Mouse (Mus musculus): ENCODE results near the gene Magi1. TPM values are rescaled to one million over a fixed set of nuclear protein-coding genes. Genes with fewer than 3 reads are reported as not detected.

Gene Magi1
- total and polyA plus RNA-seq, 3 experiments: not detected

- in situ Hi-C loops (cut with MboI; ENCODE audit: low pct_ligation_motif_present, low pct_unique_long_range_greater_than_20kb, low sequenced_read_pairs) (no loop called here), dilution Hi-C loops (cut with MboI; ENCODE audit: extremely low pct_ligation_motif_present, extremely low pct_unique_long_range_greater_than_20kb, low sequenced_read_pairs) (no loop called here)
- Histone ChIP-seq H3K9ac (ENCODE audit: insufficient read depth, low read depth) (no peak overlapping the region), H3K4me2 (ENCODE audit: insufficient read depth, low read depth, poor library complexity, severe bottlenecking) (no peak overlapping the region), H3K36me3 (replicated peaks in 1 of 2; ENCODE audit: control insufficient read depth in 1 of 2, insufficient read depth in 1 of 2, low read length in 1 of 2) (no peaks in the 10 kb centered on the region), H3K27ac (ENCODE audit: insufficient read depth, low read depth) (no peak overlapping the region), H3K9me3 (replicated peaks; ENCODE audit: low read length) (peaks cover 71% of the 10 kb centered on the region), H3K4me1 (ENCODE audit: control insufficient read depth in 1 of 2, insufficient read depth in 2 of 2) (no peaks in the 10 kb centered on the region), H3K79me2 (replicated peaks; ENCODE audit: control insufficient read depth, extremely low read depth, insufficient read depth, poor library complexity, severe bottlenecking) (no peaks in the 10 kb centered on the region), H3K4me3 (replicated peaks in 1 of 3; ENCODE audit: low read depth in 2 of 3, low read length in 2 of 3, poor library complexity in 1 of 3) (no peak overlapping the region), H3K27me3 (replicated peaks) (no peaks in the 10 kb centered on the region)
- TF ChIP-seq CTCF (conservative IDR thresholded peaks at IDR 0.05 in 1 of 2, IDR thresholded peaks at IDR 0.05 in 1 of 2; ENCODE audit: low read depth in 2 of 2, low read length in 2 of 2): no peak
- TF ChIP-seq MAX (IDR thresholded peaks at IDR 0.05; ENCODE audit: low read length): no peak
- no peak for TF ChIP-seq USF2 (conservative IDR thresholded peaks at IDR 0.05; ENCODE audit: low read depth, low read length)
- TF ChIP-seq POLR2A (IDR thresholded peaks at IDR 0.05; ENCODE audit: low read depth, low read length): no peak
- TF ChIP-seq RAD21 (IDR thresholded peaks at IDR 0.05; ENCODE audit: low read depth, low read length): no peak
- TF ChIP-seq CHD2 (IDR thresholded peaks at IDR 0.05; ENCODE audit: low read length): no peak
- TF ChIP-seq MXI1 (IDR thresholded peaks at IDR 0.05; ENCODE audit: low read depth, low read length): no peak
- no peak for TF ChIP-seq MAZ (IDR thresholded peaks at IDR 0.05; ENCODE audit: low read depth, low read length)
- no peak for TF ChIP-seq RCOR1 (conservative IDR thresholded peaks at IDR 0.05; ENCODE audit: low read depth, low read length)
- no peak for TF ChIP-seq MYC (IDR thresholded peaks at IDR 0.05; ENCODE audit: low read depth, low read length)
- no peak for TF ChIP-seq CHD1 (IDR thresholded peaks at IDR 0.05; ENCODE audit: low read depth, low read length)
- TF ChIP-seq NRF1 (IDR thresholded peaks at IDR 0.05; ENCODE audit: low read depth, low read length): no peak
- TF ChIP-seq EP300 (IDR thresholded peaks at IDR 0.05; ENCODE audit: low read length): no peak
- no peak for TF ChIP-seq ZC3H11A (IDR thresholded peaks at IDR 0.05; ENCODE audit: low read depth, low read length)
- DNase-seq (ENCODE audit: extremely low read depth): no peak
Observed at GRCm38 (mm10) chr6:94251358-94251945, 32.3 kb downstream of the Magi1 start.

GRCm38 (mm10) chr6:94249286-94249790 lies 34.4 kb downstream of the Magi1 start:
- Histone ChIP-seq H3K9ac (ENCODE audit: insufficient read depth, low read depth) (no peak overlapping the region), H3K36me3 (replicated peaks in 1 of 2; ENCODE audit: control insufficient read depth in 1 of 2, insufficient read depth in 1 of 2, low read length in 1 of 2) (no peaks in the 10 kb centered on the region), H3K9me3 (replicated peaks; ENCODE audit: low read length) (peaks cover 67% of the 10 kb centered on the region), H3K4me1 (ENCODE audit: control insufficient read depth in 1 of 2, insufficient read depth in 2 of 2) (no peaks in the 10 kb centered on the region), H3K4me2 (ENCODE audit: insufficient read depth, low read depth, poor library complexity, severe bottlenecking) (no peak overlapping the region), H3K27me3 (replicated peaks) (no peaks in the 10 kb centered on the region), H3K79me2 (replicated peaks; ENCODE audit: control insufficient read depth, extremely low read depth, insufficient read depth, poor library complexity, severe bottlenecking) (no peaks in the 10 kb centered on the region), H3K27ac (ENCODE audit: insufficient read depth, low read depth) (no peak overlapping the region), H3K4me3 (replicated peaks in 1 of 3; ENCODE audit: low read depth in 2 of 3, low read length in 2 of 3, poor library complexity in 1 of 3) (no peak overlapping the region)
- dilution Hi-C loops (cut with MboI; ENCODE audit: extremely low pct_ligation_motif_present, extremely low pct_unique_long_range_greater_than_20kb, low sequenced_read_pairs) (no loop called here), in situ Hi-C loops (cut with MboI; ENCODE audit: low pct_ligation_motif_present, low pct_unique_long_range_greater_than_20kb, low sequenced_read_pairs) (no loop called here)
- TF ChIP-seq GABPA (IDR thresholded peaks at IDR 0.05; ENCODE audit: insufficient replicate concordance, low read depth, low read length) (no peak), POLR2AphosphoS2 (IDR thresholded peaks at IDR 0.05; ENCODE audit: low read depth, low read length) (no peak)
- no peak for DNase-seq (ENCODE audit: extremely low read depth)

Data from CH12.LX (cell line).